Mouse (Mus musculus) MN1 (cell line): ENCODE data around the gene 9930111J21Rik2.
"Not testable (repeated sequence)": the region's sequence is repeated elsewhere in the genome, so short reads cannot be mapped to it uniquely, and the experiment has no call there.

ENCODE experiments used
- DNase-seq: peaks from one replicate; pipeline ENCODE4 v3.0.0-alpha.2; 2016; ENCODE audit warnings: low spot score

9930111J21Rik2 gene

DNA sequence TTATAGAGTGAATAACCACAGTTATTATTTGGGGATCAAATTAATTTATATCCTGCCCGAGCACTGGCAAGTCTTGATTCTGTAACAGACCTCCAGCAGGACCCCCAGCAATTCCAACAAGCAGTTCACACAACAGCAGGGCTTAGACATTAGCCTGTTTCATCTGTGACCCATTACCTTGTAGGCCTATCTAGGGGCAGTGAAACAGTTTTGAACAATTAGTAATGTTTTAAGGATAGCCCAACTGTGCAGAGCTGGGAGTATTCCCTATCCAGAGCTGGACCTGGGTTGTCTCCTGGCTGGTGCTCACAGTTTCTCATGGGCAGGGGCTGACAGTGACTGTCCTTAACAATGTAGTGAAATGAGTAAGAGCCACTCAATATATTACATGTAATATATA, 26.0 kb upstream of the 9930111J21Rik2 start:
- no peak for DNase-seq

- DNase-seq = not testable (repeated sequence)
These were observed 25.1 kb upstream of the 9930111J21Rik2 start, which contains the start of gene Ifi47 for GRCm38 (mm10) chr11:49076001-49076757. Gene Ifi47 (plus strand): TSS chr11:49076587.

GRCm38 (mm10) chr11:49068358-49068757, 17.3 kb upstream of the 9930111J21Rik2 start:
- DNase-seq = no peak

DNA sequence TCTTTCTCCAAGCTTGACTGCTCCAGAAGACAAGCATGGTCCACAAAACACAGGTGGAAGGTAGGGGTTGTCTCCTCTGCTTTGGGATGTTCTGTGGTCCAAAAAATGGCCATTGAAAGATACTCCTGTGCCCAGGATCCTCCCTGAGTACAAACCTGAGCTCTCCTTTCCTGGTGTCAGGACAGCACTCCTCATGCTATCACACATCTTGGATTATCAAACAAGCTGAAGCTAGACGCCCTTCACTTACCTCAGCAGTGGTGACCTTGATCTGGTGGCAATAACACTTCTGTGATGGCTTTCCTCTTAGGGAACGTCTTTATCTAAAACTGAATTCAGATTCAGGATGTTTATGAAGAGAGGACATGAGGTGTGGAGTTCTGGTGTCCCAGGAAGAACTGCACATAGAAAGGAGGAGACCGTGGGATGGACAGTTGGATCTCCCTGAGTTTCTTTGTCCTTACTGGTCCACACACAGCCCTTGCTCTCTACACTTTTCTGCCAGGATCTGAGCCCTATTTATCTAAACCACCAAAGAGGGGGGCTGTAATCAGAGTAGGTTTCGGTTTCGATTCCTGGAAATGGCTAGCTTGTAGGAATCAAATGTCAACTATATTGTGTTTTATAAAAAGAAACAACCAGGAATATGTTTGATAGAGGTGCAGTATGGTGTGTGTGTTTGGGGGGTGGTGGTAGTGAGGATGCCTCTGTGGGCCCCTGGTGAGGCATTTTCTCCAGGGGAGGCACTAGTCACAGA, 12.8 kb upstream of the 9930111J21Rik2 start, which contains the start of gene Tgtp2:
Gene Tgtp2, minus strand, starts transcription at position 494 of the 757 bp plus-strand sequence.
- not testable (repeated sequence) for DNase-seq

GRCm38 (mm10) chr11:49061865-49062264, 10.8 kb upstream of the 9930111J21Rik2 start:
- not testable (repeated sequence) for DNase-seq

DNA sequence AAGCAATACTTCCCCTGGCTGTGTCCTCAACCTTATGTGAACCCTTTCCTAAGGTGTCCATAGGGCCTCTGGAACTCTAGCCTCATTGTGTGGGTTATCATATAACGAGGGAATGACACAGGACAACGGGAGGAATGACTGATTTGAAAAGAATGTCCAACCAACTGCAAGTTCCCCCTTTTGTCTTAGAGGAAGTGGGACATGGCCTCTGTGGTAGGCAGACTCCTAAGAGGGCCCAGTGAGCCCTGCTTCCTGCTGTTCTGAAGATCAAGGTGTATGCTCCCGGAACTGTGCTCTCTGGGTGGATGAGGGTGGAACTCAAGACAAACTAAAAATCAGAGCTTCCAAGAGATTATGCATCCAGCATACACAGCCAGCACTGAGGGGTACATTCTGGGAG, 9.0 kb upstream of the 9930111J21Rik2 start:
- not testable (repeated sequence) for DNase-seq

- not testable (repeated sequence) for DNase-seq
These were observed 852 bp upstream of the 9930111J21Rik2 start for GRCm38 (mm10) chr11:49051894-49052293.

DNA sequence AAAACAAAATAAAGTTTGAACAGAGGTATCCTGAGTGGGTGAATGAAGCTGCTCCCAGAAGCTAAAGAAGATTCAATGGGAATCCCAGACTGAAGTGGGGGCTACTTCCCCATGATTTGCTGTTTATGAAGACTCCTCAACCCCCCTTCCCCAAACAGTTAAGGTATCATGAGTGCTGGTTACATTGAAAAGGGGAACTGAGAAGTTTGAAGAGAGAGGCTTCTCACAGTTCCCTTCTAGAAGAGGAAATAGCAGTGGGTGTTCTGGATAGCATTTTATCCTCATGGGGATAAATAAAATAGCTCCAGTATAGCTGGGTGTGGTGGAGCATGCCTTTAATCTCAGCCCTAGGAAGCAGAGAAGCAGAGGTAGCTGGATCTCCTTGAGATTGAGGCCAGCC, 978 bp downstream of the 9930111J21Rik2 start:
- not testable (repeated sequence) for DNase-seq

DNA sequence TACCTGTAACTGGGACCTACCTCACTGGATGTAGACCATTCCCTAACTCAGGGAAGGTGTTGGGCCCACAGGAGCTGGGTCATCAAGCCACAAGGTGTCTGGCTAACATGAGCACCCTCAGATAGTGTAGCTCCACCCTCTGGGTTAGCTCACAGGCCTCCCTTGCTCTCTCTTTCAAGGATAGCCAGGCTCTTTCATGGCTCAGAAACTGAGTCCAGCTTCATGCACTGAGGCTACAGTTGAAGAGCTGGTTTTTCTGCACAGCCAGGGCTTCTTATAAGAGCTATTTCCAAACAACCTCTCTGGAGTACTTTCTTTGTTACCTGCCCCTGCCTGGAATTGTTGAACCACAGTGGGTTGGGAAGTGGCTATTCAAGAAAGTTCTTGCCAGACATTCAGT, 39.0 kb downstream of the 9930111J21Rik2 start:
- DNase-seq = not testable (repeated sequence)

- not testable (repeated sequence) for DNase-seq
These were observed 44.3 kb downstream of the 9930111J21Rik2 start for GRCm38 (mm10) chr11:49006785-49007184.

GRCm38 (mm10) chr11:49006317-49006716, 44.7 kb downstream of the 9930111J21Rik2 start:
- not testable (repeated sequence) for DNase-seq

GRCm38 (mm10) chr11:49000411-49000810, 50.6 kb downstream of the 9930111J21Rik2 start:
- not testable (repeated sequence) for DNase-seq

GRCm38 (mm10) chr11:48994018-48994417, 57.0 kb downstream of the 9930111J21Rik2 start, which contains the start of gene Tgtp1:
Gene Tgtp1 (minus strand): TSS chr11:48994172.
- not testable (repeated sequence) for DNase-seq

DNA sequence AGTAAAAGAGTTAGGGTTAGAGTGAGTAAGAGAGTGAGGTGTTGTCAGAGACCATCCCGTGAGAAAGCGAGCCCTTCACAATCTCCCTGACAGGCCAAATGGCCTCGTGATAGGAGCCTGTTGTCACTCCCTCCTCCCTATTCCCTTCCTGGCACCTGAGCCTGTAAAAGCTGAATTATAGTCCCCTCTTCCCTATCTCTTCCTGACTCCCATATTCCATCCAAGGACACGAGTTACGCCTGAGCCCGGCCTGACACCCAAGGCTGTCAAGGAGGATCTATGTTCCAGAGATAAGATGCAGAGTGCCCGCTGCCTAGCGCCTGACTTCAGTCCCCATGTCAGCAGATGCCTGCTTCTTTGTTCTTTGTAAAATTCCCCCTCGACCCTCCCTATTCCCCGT, 57.7 kb downstream of the 9930111J21Rik2 start:
- not testable (repeated sequence) for DNase-seq

GRCm38 (mm10) chr11:48991740-48992520, 59.1 kb downstream of the 9930111J21Rik2 start, which contains the start of gene Gm12185:
Gene Gm12185 (minus strand): TSS chr11:48992226.
- DNase-seq = not testable (repeated sequence)

- DNase-seq = not testable (repeated sequence)
These were observed 61.1 kb downstream of the 9930111J21Rik2 start for GRCm38 (mm10) chr11:48989981-48990380.

DNA sequence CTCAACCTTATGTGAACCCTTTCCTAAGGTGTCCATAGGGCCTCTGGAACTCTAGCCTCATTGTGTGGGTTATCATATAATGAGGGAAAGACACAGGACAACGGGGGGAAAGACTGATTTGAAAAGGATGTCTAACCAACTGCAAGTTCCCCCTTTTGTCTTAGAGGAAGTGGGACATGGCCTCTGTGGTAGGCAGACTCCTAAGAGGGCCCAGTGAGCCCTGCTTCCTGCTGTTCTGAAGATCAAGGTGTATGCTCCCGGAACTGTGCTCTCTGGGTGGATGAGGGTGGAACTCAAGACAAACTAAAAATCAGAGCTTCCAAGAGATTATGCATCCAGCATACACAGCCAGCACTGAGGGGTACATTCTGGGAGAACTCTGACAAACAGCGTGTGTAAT, 62.8 kb downstream of the 9930111J21Rik2 start:
- DNase-seq = not testable (repeated sequence)

GRCm38 (mm10) chr11:48982848-48983247, 68.2 kb downstream of the 9930111J21Rik2 start:
- DNase-seq = not testable (repeated sequence)

- DNase-seq = not testable (repeated sequence)
These were observed 71.0 kb downstream of the 9930111J21Rik2 start for GRCm38 (mm10) chr11:48980052-48980451.

DNA sequence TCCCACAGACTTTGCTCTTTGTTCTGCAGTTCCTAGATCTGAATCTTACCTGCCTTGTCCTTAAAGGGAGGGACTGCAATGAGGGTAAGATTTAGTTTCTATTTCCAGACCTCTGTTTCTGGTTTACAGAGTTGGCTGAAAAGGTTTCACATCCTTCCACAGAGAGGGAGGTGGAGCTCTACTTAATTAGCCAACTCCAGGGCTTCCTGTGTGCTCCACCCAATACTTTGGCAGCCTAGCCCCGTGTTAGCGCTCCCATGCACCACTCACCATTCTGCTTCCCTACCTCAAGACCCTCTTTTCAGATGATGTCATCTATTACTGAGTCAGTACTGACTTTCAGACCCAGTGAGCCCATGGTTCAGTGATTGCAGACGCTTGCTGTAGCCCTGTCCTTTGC, 71.8 kb downstream of the 9930111J21Rik2 start, which contains the start of gene 9930111J21Rik1:
Gene 9930111J21Rik1, minus strand, starts transcription at position 148 of the 400 bp plus-strand sequence.
- not testable (repeated sequence) for DNase-seq

GRCm38 (mm10) chr11:48978240-48978939, 72.7 kb downstream of the 9930111J21Rik2 start, which contains the start of gene Olfr56:
Gene Olfr56 (plus strand): TSS chr11:48978889.
- DNase-seq = not testable (repeated sequence)
